In the genomic region with DNA sequence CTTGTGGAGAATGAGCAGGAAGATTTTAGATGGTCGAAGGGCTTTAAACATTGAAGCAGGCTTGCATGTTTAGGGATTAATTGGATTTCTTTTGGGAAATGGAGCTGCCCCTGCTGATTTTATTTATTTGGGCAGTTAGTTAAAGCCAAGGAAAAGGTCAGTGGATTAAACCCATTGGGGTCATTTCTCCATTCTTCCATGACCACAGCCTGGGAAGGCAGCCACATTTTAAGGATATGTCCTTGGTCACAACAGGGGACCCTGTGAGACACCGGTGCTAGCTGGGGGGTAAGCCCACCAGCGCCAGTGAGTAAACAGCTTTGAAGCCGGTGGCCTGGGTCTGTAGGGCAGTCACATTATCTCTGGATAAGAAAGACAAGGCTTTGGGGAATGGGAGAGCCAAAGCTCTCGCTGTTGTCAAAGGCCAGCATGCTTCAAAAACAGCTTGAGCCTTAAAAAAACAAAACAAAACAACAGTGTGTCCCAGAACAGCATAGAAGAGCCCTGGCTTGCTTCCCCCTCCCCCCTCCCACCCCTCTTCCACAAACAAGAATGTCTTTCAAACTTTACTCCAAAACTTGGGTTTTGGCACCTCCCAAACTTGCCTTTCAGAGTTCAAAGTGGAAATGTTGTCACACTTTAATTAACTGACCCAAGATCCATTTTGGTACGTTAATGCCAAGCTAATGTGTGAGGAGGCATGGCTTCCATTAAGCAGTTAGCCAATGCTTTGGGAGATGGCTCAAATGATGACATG, we compare ENCODE assay signal across 16 mouse cellular contexts. TPM values are rescaled to one million over a fixed set of nuclear protein-coding genes. Genes with fewer than 3 reads are reported as not detected.
DNase-seq lines count a peak whose midpoint lies in the region; ATAC-seq and TF ChIP-seq lines count a peak whose summit lies in the region.
"Had no signal": no experiment of that assay in that cellular context is flagged by ENCODE, and none has a peak within 500 bp of the region (broad histone marks: within the 10 kb centered on the region; RNA-seq: fewer than 3 reads in every experiment).

No protein-coding gene starts in this region.

- peaks cover 46% of the 10 kb centered on the region for H3K36me3 ChIP-seq in heart, adult 2 months (ENCODE audit: control insufficient read depth, insufficient read depth, low read length)
- H3K36me3 ChIP-seq in kidney, embryonic 16.5 days (ENCODE audit: insufficient read depth, low read length) = no peaks in the 10 kb centered on the region
- no peaks in the 10 kb centered on the region for H3K36me3 ChIP-seq in kidney, postnatal 0 days (ENCODE audit: insufficient read depth, low read length)
- H3K36me3 ChIP-seq: hindbrain, embryonic 15.5 days; limb, embryonic 10.5 days had no signal

- H3K9me3 ChIP-seq in kidney, embryonic 16.5 days (ENCODE audit: low read length) = no peaks in the 10 kb centered on the region
- no peaks in the 10 kb centered on the region for H3K9me3 ChIP-seq in kidney, postnatal 0 days (replicated peaks; ENCODE audit: low read length)
- H3K9me3 ChIP-seq: hindbrain, embryonic 15.5 days; limb, embryonic 10.5 days; liver, embryonic 15.5 days had no signal

- H3K9ac ChIP-seq in heart, adult 2 months (ENCODE audit: low read depth, low read length) = no peak overlapping the region
- no peak overlapping the region for H3K9ac ChIP-seq in kidney, embryonic 16.5 days (replicated peaks; ENCODE audit: low read length)
- H3K9ac ChIP-seq in kidney, postnatal 0 days (ENCODE audit: low read depth, low read length) = no peak overlapping the region
- H3K9ac ChIP-seq: hindbrain, embryonic 15.5 days; liver, embryonic 15.5 days had no signal

- H3K4me2 ChIP-seq in kidney, embryonic 16.5 days (replicated peaks; ENCODE audit: low read depth, low read length) = no peak overlapping the region
- H3K4me2 ChIP-seq in kidney, postnatal 0 days (ENCODE audit: low read length) = no peak overlapping the region
- H3K4me2 ChIP-seq: hindbrain, embryonic 15.5 days; liver, embryonic 15.5 days had no signal

- no peak for TF ChIP-seq EP300 in heart, adult 2 months (IDR thresholded peaks at IDR 0.05; ENCODE audit: insufficient read depth, low read depth, low read length)

- no peak for ATAC-seq in kidney, embryonic 16.5 days (ENCODE audit: low FRiP score, low TSS enrichment)
- ATAC-seq in kidney, postnatal 0 days (replicated peaks; ENCODE audit: low FRiP score, low read depth) = no peak
- ATAC-seq: midbrain, embryonic 16.5 days had no signal

- DNase-seq in heart, adult 2 months = no peak
- no peak for DNase-seq in heart, adult 8-10 months (ENCODE audit: low spot score)
- DNase-seq in kidney, adult 18-20 months = peak; percentile 33
- peak; percentile 74 for DNase-seq in Muller cell, postnatal 12 days (ENCODE audit: inconsistent ontology term)
- DNase-seq in kidney, postnatal 0 days (ENCODE audit: low spot score) = peak; percentile 25
- no peak for DNase-seq in urinary bladder, postnatal 36 days (ENCODE audit: low spot score in 2 of 2)
- DNase-seq: B cell, adult 2 months; cerebellum, adult 11-12 months; right cerebral cortex, postnatal 14 days; thymus, postnatal 25 days had no signal

- TF ChIP-seq POLR2A in heart, adult 2 months (IDR thresholded peaks at IDR 0.05; ENCODE audit: insufficient read depth, low read depth, low read length) = no peak

- peaks cover 38% of the 10 kb centered on the region for H3K4me1 ChIP-seq in heart, adult 2 months (ENCODE audit: control insufficient read depth, insufficient read depth, low read length)
- peaks cover 44% of the 10 kb centered on the region for H3K4me1 ChIP-seq in kidney, embryonic 16.5 days (ENCODE audit: insufficient read depth, low read length)
- H3K4me1 ChIP-seq in kidney, postnatal 0 days (replicated peaks; ENCODE audit: insufficient read depth, low read length) = peaks cover 23% of the 10 kb centered on the region

- peak overlapping the region; percentile 5 for H3K27ac ChIP-seq in heart, adult 2 months
- H3K27ac ChIP-seq in kidney, embryonic 16.5 days (ENCODE audit: low read length) = no peak overlapping the region
- H3K27ac ChIP-seq in kidney, postnatal 0 days = no peak overlapping the region
- H3K27ac ChIP-seq: hindbrain, embryonic 15.5 days; limb, embryonic 10.5 days; liver, embryonic 15.5 days; macrophage had no signal

- H3K27me3 ChIP-seq in heart, adult 2 months (ENCODE audit: control insufficient read depth, insufficient read depth, low read length) = no peaks in the 10 kb centered on the region
- no peaks in the 10 kb centered on the region for H3K27me3 ChIP-seq in kidney, embryonic 16.5 days (ENCODE audit: insufficient read depth, low read length)
- H3K27me3 ChIP-seq in kidney, postnatal 0 days (ENCODE audit: insufficient read depth, low read length) = no peaks in the 10 kb centered on the region
- H3K27me3 ChIP-seq: hindbrain, embryonic 15.5 days; liver, embryonic 15.5 days had no signal

- H3K4me3 ChIP-seq in heart, adult 2 months = no peak overlapping the region
- H3K4me3 ChIP-seq in kidney, embryonic 16.5 days (ENCODE audit: low read length) = no peak overlapping the region
- H3K4me3 ChIP-seq in kidney, postnatal 0 days (replicated peaks; ENCODE audit: low read depth, low read length) = no peak overlapping the region
- H3K4me3 ChIP-seq: hindbrain, embryonic 15.5 days; limb, embryonic 10.5 days; liver, embryonic 15.5 days had no signal

- WGBS in heart, adult 2 months = 40% methylated on average over 6 of the region's 6 CpGs
- WGBS in kidney, embryonic 16.5 days = 46% methylated on average over 6 of the region's 6 CpGs
- WGBS in kidney, postnatal 0 days = 37% methylated on average over 6 of the region's 6 CpGs

- H3K79me2 ChIP-seq in heart, adult 2 months (replicated peaks; ENCODE audit: control insufficient read depth, insufficient read depth, low read length) = peaks cover 10% of the 10 kb centered on the region

- no peak for TF ChIP-seq CTCF in heart, adult 2 months (IDR thresholded peaks at IDR 0.05)
- no peak for TF ChIP-seq CTCF in kidney, postnatal 0 days (IDR thresholded peaks at IDR 0.05; ENCODE audit: low read depth)

- intact Hi-C loops in heart, adult 2 months (cut with DNase I) = no loop called here

RNA-seq across cellular contexts. Expression of a gene that starts 9.7 kb away (rescaled TPM):
- total RNA-seq in heart, adult 2 months (2021) = 10 to 100 TPM; 67.2 to 77.6 TPM
- 13.1 and 23.9 TPM in 2 replicates for polyA plus RNA-seq in heart, adult 2 months (2012; rRNA removed)
- total RNA-seq in heart, adult 8-10 months (2022) = 10 to 100 TPM; 63.9 to 82.9 (median 76.6) TPM
- polyA plus RNA-seq in kidney, embryonic 16.5 days (2015; fragmentation: Nextera tagmentation; extraction: Ambion mirVana) = 8.6 and 10.0 TPM in 2 replicates
- 5.0 and 5.6 TPM in 2 replicates for polyA plus RNA-seq in kidney, postnatal 0 days (2015; fragmentation: Nextera tagmentation; extraction: Ambion mirVana)

Comparison
In these comparisons a context has a peak if more than half of its experiments do, and no peak if none do; other contexts are left out.
1. DNase-seq: peak in kidney, adult 18-20 months (single experiment), Muller cell, postnatal 12 days (single experiment) and kidney, postnatal 0 days (single experiment); none in heart, adult 2 months (0 of 2), heart, adult 8-10 months (single experiment) and urinary bladder, postnatal 36 days (0 of 2).